15 mouse cellular contexts compared by ENCODE assay signal in genomic region chr10:126094238-126094880, GRCm38 (mm10).
A peak's percentile ranks its signal among the peaks of the same experiment; 100 is the strongest.
DNase-seq lines count a peak whose midpoint lies in the region; ATAC-seq lines count a peak whose summit lies in the region.
"Had no signal": no experiment of that assay in that cellular context is flagged by ENCODE, and none has a peak within 500 bp of the region (broad histone marks: within the 10 kb centered on the region; RNA-seq: fewer than 3 reads in every experiment).

No protein-coding gene starts in this region.

- H3K9me3 ChIP-seq in embryonic facial prominence, embryonic 14.5 days (ENCODE audit: control insufficient read depth, low read length) = no peaks in the 10 kb centered on the region
- no peaks in the 10 kb centered on the region for H3K9me3 ChIP-seq in forebrain, embryonic 10.5 days
- H3K9me3 ChIP-seq: forebrain, embryonic 15.5 days; midbrain, embryonic 12.5 days had no signal

- no peak overlapping the region for H3K4me3 ChIP-seq in embryonic facial prominence, embryonic 14.5 days (ENCODE audit: low read depth, low read length)
- H3K4me3 ChIP-seq in forebrain, embryonic 10.5 days = no peak overlapping the region
- H3K4me3 ChIP-seq: forebrain, embryonic 15.5 days; liver, embryonic 12.5 days; midbrain, embryonic 12.5 days had no signal

- H3K4me1 ChIP-seq in embryonic facial prominence, embryonic 14.5 days (ENCODE audit: control insufficient read depth, insufficient read depth, low read length) = peaks cover 4% of the 10 kb centered on the region; the same call in 1 of the 2 replicates
- H3K4me1 ChIP-seq in forebrain, embryonic 10.5 days = no peaks in the 10 kb centered on the region
- H3K4me1 ChIP-seq: forebrain, embryonic 15.5 days; liver, embryonic 12.5 days; midbrain, embryonic 12.5 days had no signal

- H3K27ac ChIP-seq in embryonic facial prominence, embryonic 14.5 days (replicated peaks; ENCODE audit: low read depth, low read length) = no peak overlapping the region
- H3K27ac ChIP-seq in forebrain, embryonic 10.5 days = no peak overlapping the region
- H3K27ac ChIP-seq: forebrain, embryonic 15.5 days; liver, embryonic 12.5 days; midbrain, embryonic 12.5 days had no signal

- DNase-seq in heart, adult 11 months = peak; percentile 56
- DNase-seq in heart, adult 8-10 months (ENCODE audit: low spot score) = no peak
- DNase-seq in embryonic facial prominence, embryonic 14.5 days (ENCODE audit: low spot score) = no peak
- peak; percentile 29 for DNase-seq in layer of hippocampus, adult 9-11 months
- DNase-seq in right cerebral cortex, postnatal 10 days (ENCODE audit: low spot score in 2 of 2) = peak; percentile 73
- no peak for DNase-seq in forebrain, embryonic 10.5 days (ENCODE audit: extremely low spot score, low spot score)
- DNase-seq in kidney, postnatal 4 days = no peak
- no peak for DNase-seq in adipocyte (ENCODE audit: low spot score)
- DNase-seq: cerebellum, adult 2 months; kidney, postnatal 36 days; lung, postnatal 10 days had no signal

- 64% methylated on average over 16 of the region's 16 CpGs for WGBS in embryonic facial prominence, embryonic 14.5 days
- WGBS in forebrain, embryonic 10.5 days = 90% methylated on average over 16 of the region's 16 CpGs

- no peaks in the 10 kb centered on the region for H3K36me3 ChIP-seq in embryonic facial prominence, embryonic 14.5 days (ENCODE audit: control insufficient read depth, insufficient read depth, low read length)
- no peaks in the 10 kb centered on the region for H3K36me3 ChIP-seq in forebrain, embryonic 10.5 days (replicated peaks)
- H3K36me3 ChIP-seq: forebrain, embryonic 15.5 days; liver, embryonic 12.5 days; midbrain, embryonic 12.5 days had no signal

- no peaks in the 10 kb centered on the region for H3K27me3 ChIP-seq in embryonic facial prominence, embryonic 14.5 days (replicated peaks; ENCODE audit: control insufficient read depth, insufficient read depth, low read length)
- H3K27me3 ChIP-seq in forebrain, embryonic 10.5 days (ENCODE audit: poor library complexity, severe bottlenecking) = no peaks in the 10 kb centered on the region
- H3K27me3 ChIP-seq: forebrain, embryonic 15.5 days; liver, embryonic 12.5 days; midbrain, embryonic 12.5 days had no signal

- no peak for ATAC-seq in embryonic facial prominence, embryonic 14.5 days (ENCODE audit: low read depth)
- ATAC-seq: forebrain, embryonic 15.5 days; intestine, postnatal 0 days; liver, embryonic 12.5 days had no signal

- no peak overlapping the region for H3K9ac ChIP-seq in embryonic facial prominence, embryonic 14.5 days (ENCODE audit: low read depth, low read length)
- H3K9ac ChIP-seq: forebrain, embryonic 15.5 days; liver, embryonic 12.5 days; midbrain, embryonic 12.5 days had no signal

- H3K4me2 ChIP-seq in embryonic facial prominence, embryonic 14.5 days (ENCODE audit: low read depth, low read length) = peak overlapping the region; percentile 12; the same call in 1 of the 2 replicates
- H3K4me2 ChIP-seq: forebrain, embryonic 15.5 days; liver, embryonic 12.5 days; midbrain, embryonic 12.5 days had no signal

Comparison
In these comparisons a context has a peak if more than half of its experiments do, and no peak if none do; other contexts are left out.
1. DNase-seq: peak in heart, adult 11 months (single experiment), layer of hippocampus, adult 9-11 months (single experiment) and right cerebral cortex, postnatal 10 days (2 of 2); none in heart, adult 8-10 months (single experiment), embryonic facial prominence, embryonic 14.5 days (single experiment), forebrain, embryonic 10.5 days (single experiment), kidney, postnatal 4 days (0 of 2) and adipocyte (single experiment).